Mouse (Mus musculus) MEL (cell line): ENCODE results near the gene Zbed3. TPM values are rescaled to one million over a fixed set of nuclear protein-coding genes. Genes with fewer than 3 reads are reported as not detected.

Experiments used
- DNase-seq: peaks from one replicate; pipeline ENCODE4 v3.0.0; 2011; ENCODE audit warnings: low read depth, low spot score
- H3K27ac ChIP-seq: 2 replicates; pipeline ENCODE4 v1.5.1; 2012; ENCODE audit warnings: low read depth, mild to moderate bottlenecking, control low read depth, low read length, moderate library complexity; ENCODE audit not compliant: control insufficient read depth
- H3K27me3 ChIP-seq, 2 experiments: fragments of 150-350 bp in 1 of 2; sonication (generic) in 1 of 2; 2 replicates each; pipeline ENCODE4 v1.6.1; 2012; ENCODE audit warnings: low read length in 2 of 2, mild to moderate bottlenecking in 2 of 2, improper control_type of control experiment in 1 of 2, moderate library complexity in 1 of 2; ENCODE audit not compliant: insufficient read depth in 2 of 2, control insufficient read depth in 1 of 2
- H3K36me3 ChIP-seq, 2 experiments: 2 replicates each; pipeline ENCODE4 v1.6.1; 2012 to 2014; ENCODE audit warnings: low read length in 2 of 2, improper control_type of control experiment in 1 of 2, inconsistent platforms in 1 of 2, mild to moderate bottlenecking in 1 of 2; ENCODE audit not compliant: insufficient read depth in 2 of 2, control insufficient read depth in 1 of 2
- H3K4me1 ChIP-seq, 2 experiments: fragments of 150-350 bp in 1 of 2; sonication (generic) in 1 of 2; 2 replicates each; pipeline ENCODE4 v1.6.1; 2012; ENCODE audit warnings: low read length in 2 of 2, improper control_type of control experiment in 1 of 2, mild to moderate bottlenecking in 1 of 2; ENCODE audit not compliant: insufficient read depth in 2 of 2, control insufficient read depth in 1 of 2
- H3K4me3 ChIP-seq, 2 experiments: fragments of 150-350 bp in 1 of 2; sonication (generic) in 1 of 2; 2 replicates each; pipeline ENCODE4 v1.5.1; 2012; ENCODE audit warnings: low read depth in 2 of 2, low read length in 2 of 2, mild to moderate bottlenecking in 2 of 2, moderate library complexity in 2 of 2, control low read depth in 1 of 2, improper control_type of control experiment in 1 of 2; ENCODE audit not compliant: control insufficient read depth in 1 of 2, insufficient read depth in 1 of 2
- H3K79me2 ChIP-seq: 2 replicates; pipeline ENCODE4 v1.6.1; 2012; ENCODE audit warnings: mild to moderate bottlenecking, low read length, moderate library complexity; ENCODE audit not compliant: control insufficient read depth, poor library complexity, insufficient read depth
- H3K9ac ChIP-seq: 2 replicates; pipeline ENCODE4 v1.6.1; 2012; ENCODE audit warnings: low read depth, mild to moderate bottlenecking, control low read depth, low read length, moderate library complexity; ENCODE audit not compliant: control insufficient read depth, poor library complexity, severe bottlenecking
- H3K9me3 ChIP-seq: fragments of 150-350 bp; sonication (generic); replicated peaks from 2 replicates; pipeline ENCODE4 v1.6.1; 2012; ENCODE audit warnings: mild to moderate bottlenecking, low read length, improper control_type of control experiment, moderate library complexity; ENCODE audit not compliant: insufficient read depth
- CHD1 ChIP-seq: IDR thresholded peaks from 2 replicates; pipeline ENCODE4 v1.6.1; 2012; ENCODE audit warnings: low read depth, mild to moderate bottlenecking, inconsistent platforms, low read length, improper control_type of control experiment
- CHD2 ChIP-seq: IDR thresholded peaks from 2 replicates; pipeline ENCODE4 v1.6.1; 2011; ENCODE audit warnings: low read length, improper control_type of control experiment
- CTCF ChIP-seq, 3 experiments: IDR thresholded peaks in 2 of 3; conservative IDR thresholded peaks in 1 of 3; 2 replicates each; pipeline ENCODE4 v1.5.1; 2011 to 2012; ENCODE audit warnings: low read length in 3 of 3, low read depth in 2 of 3, mild to moderate bottlenecking in 2 of 3, improper control_type of control experiment in 1 of 3, inconsistent platforms in 1 of 3, mixed read lengths in 1 of 3, moderate library complexity in 1 of 3; ENCODE audit not compliant: control insufficient read depth in 1 of 3, insufficient read depth in 1 of 3, poor library complexity in 1 of 3, severe bottlenecking in 1 of 3
- ELF1 ChIP-seq: IDR thresholded peaks from 2 replicates; pipeline ENCODE4 v1.6.1; 2014; ENCODE audit warnings: low read depth, mild to moderate bottlenecking, inconsistent platforms, low read length, improper control_type of control experiment, moderate library complexity
- ETS1 ChIP-seq: IDR thresholded peaks from 2 replicates; pipeline ENCODE4 v1.6.1; 2012; ENCODE audit warnings: low read depth, mild to moderate bottlenecking, inconsistent platforms, low read length, improper control_type of control experiment, moderate library complexity
- GATA1 ChIP-seq: IDR thresholded peaks from 2 replicates; pipeline ENCODE4 v1.6.1; 2011; ENCODE audit warnings: low read depth, low read length, improper control_type of control experiment
- HCFC1 ChIP-seq: IDR thresholded peaks from 2 replicates; pipeline ENCODE4 v1.6.1; 2012; ENCODE audit warnings: low read depth, mild to moderate bottlenecking, inconsistent platforms, low read length, improper control_type of control experiment, moderate library complexity
- JUND ChIP-seq: IDR thresholded peaks from 2 replicates; pipeline ENCODE4 v1.6.1; 2011; ENCODE audit warnings: low read depth, mild to moderate bottlenecking, improper control_type of control experiment, low read length
- MAFK ChIP-seq: IDR thresholded peaks from 2 replicates; pipeline ENCODE4 v1.6.1; 2011; ENCODE audit warnings: low read depth, mild to moderate bottlenecking, low read length, improper control_type of control experiment, borderline replicate concordance
- MAX ChIP-seq: IDR thresholded peaks from 2 replicates; pipeline ENCODE4 v1.6.1; 2011; ENCODE audit warnings: low read length, improper control_type of control experiment
- MAZ ChIP-seq: IDR thresholded peaks from 2 replicates; pipeline ENCODE4 v1.6.1; 2012; ENCODE audit warnings: low read depth, mild to moderate bottlenecking, inconsistent platforms, low read length, improper control_type of control experiment
- MEF2A ChIP-seq: IDR thresholded peaks from 2 replicates; pipeline ENCODE4 v1.6.1; 2014; ENCODE audit warnings: low read depth, mild to moderate bottlenecking, inconsistent platforms, low read length, improper control_type of control experiment; ENCODE audit not compliant: poor library complexity, insufficient replicate concordance, severe bottlenecking; ENCODE audit errors: extremely low read depth
- MXI1 ChIP-seq: IDR thresholded peaks from 2 replicates; pipeline ENCODE4 v1.6.1; 2011; ENCODE audit warnings: mild to moderate bottlenecking, low read depth, low read length, improper control_type of control experiment
- MYB ChIP-seq: IDR thresholded peaks from 2 replicates; pipeline ENCODE4 v1.6.1; 2011; ENCODE audit warnings: mild to moderate bottlenecking, low read depth, low read length, improper control_type of control experiment
- MYC ChIP-seq: IDR thresholded peaks from 2 replicates; pipeline ENCODE4 v1.6.1; 2011; ENCODE audit warnings: low read depth, mild to moderate bottlenecking, low read length, improper control_type of control experiment, moderate library complexity
- NELFE ChIP-seq: IDR thresholded peaks from 2 replicates; pipeline ENCODE4 v1.6.1; 2011; ENCODE audit warnings: low read depth, low read length, improper control_type of control experiment
- NRF1 ChIP-seq: IDR thresholded peaks from 2 replicates; pipeline ENCODE4 v1.6.1; 2014; ENCODE audit warnings: low read depth, mild to moderate bottlenecking, inconsistent platforms, low read length, improper control_type of control experiment, moderate library complexity; ENCODE audit not compliant: poor library complexity, insufficient read depth, severe bottlenecking
- POLR2AphosphoS5 ChIP-seq: IDR thresholded peaks from 2 replicates; pipeline ENCODE4 v1.6.1; 2012; ENCODE audit warnings: low read depth, borderline replicate concordance, mild to moderate bottlenecking, inconsistent platforms, low read length, moderate library complexity, mixed read lengths
- RAD21 ChIP-seq: IDR thresholded peaks from 2 replicates; pipeline ENCODE4 v1.6.1; 2011; ENCODE audit warnings: mild to moderate bottlenecking, low read depth, low read length, improper control_type of control experiment
- RCOR1 ChIP-seq: IDR thresholded peaks from 2 replicates; pipeline ENCODE4 v1.6.1; 2012; ENCODE audit warnings: low read depth, mild to moderate bottlenecking, inconsistent platforms, low read length, improper control_type of control experiment
- SIN3A ChIP-seq: IDR thresholded peaks from 2 replicates; pipeline ENCODE4 v1.6.1; 2012; ENCODE audit warnings: low read length, improper control_type of control experiment, inconsistent platforms
- SMC3 ChIP-seq: IDR thresholded peaks from 2 replicates; pipeline ENCODE4 v1.6.1; 2011; ENCODE audit warnings: low read depth, low read length, improper control_type of control experiment
- TAL1 ChIP-seq: IDR thresholded peaks from 2 replicates; pipeline ENCODE4 v1.6.1; 2012; ENCODE audit warnings: mild to moderate bottlenecking, inconsistent platforms, low read length, moderate library complexity, mixed read lengths
- UBTF ChIP-seq: IDR thresholded peaks from 2 replicates; pipeline ENCODE4 v1.6.1; 2012; ENCODE audit warnings: low read depth, mild to moderate bottlenecking, inconsistent platforms, low read length, improper control_type of control experiment, moderate library complexity, borderline replicate concordance; ENCODE audit not compliant: insufficient read depth
- USF2 ChIP-seq, 2 experiments: IDR thresholded peaks; 2 replicates each; pipeline ENCODE4 v1.6.1; 2011 to 2012; ENCODE audit warnings: improper control_type of control experiment in 2 of 2, low read length in 2 of 2, borderline replicate concordance in 1 of 2, inconsistent platforms in 1 of 2, low read depth in 1 of 2, mild to moderate bottlenecking in 1 of 2; ENCODE audit not compliant: insufficient read depth in 1 of 2
- ZC3H11A ChIP-seq: IDR thresholded peaks from 2 replicates; pipeline ENCODE4 v1.6.1; 2012; ENCODE audit warnings: low read depth, mild to moderate bottlenecking, inconsistent platforms, low read length, improper control_type of control experiment
- ZKSCAN1 ChIP-seq: IDR thresholded peaks from 2 replicates; pipeline ENCODE4 v1.6.1; 2012; ENCODE audit warnings: low read depth, mild to moderate bottlenecking, inconsistent platforms, low read length, improper control_type of control experiment, moderate library complexity
- ZNF384 ChIP-seq: IDR thresholded peaks from 2 replicates; pipeline ENCODE4 v1.6.1; 2012; ENCODE audit warnings: low read depth, mild to moderate bottlenecking, inconsistent platforms, low read length, improper control_type of control experiment
- polyA plus RNA-seq, 2 experiments: library from polyadenylated mRNA; stranded (reverse) in 1 of 2; unstranded in 1 of 2; fragments of >175 nt in 1 of 2; fragments of >200 nt in 1 of 2; gene quantifications; 2 replicates each; pipeline versions ENCODE4 v1.2.1 to v1.2.4; 2012; ENCODE audit warnings: low replicate concordance in 2 of 2, low read depth in 1 of 2; ENCODE audit not compliant: insufficient read length in 2 of 2, insufficient read depth in 1 of 2, missing spikeins in 1 of 2
- total RNA-seq: library from RNA; depleted of rRNA; stranded (reverse); fragments of 300-350 nt; gene quantifications from 2 replicates; pipeline ENCODE4 v1.2.3, GENCODE M21; 2012

Zbed3 gene
- total and polyA plus RNA-seq, 3 experiments = not detected

GRCm38 (mm10) chr13:95366356-95366755 is 42.9 kb downstream of the Zbed3 start:
- Histone ChIP-seq H3K27ac (no peak overlapping the region), H3K4me1 (no peaks in the 10 kb centered on the region), H3K79me2 (no peaks in the 10 kb centered on the region)
- no peak for TF ChIP-seq ZKSCAN1
- no peak for TF ChIP-seq CTCF (IDR thresholded peaks at IDR 0.05 in 2 of 3, conservative IDR thresholded peaks at IDR 0.05 in 1 of 3; ENCODE audit: control insufficient read depth in 1 of 3, insufficient read depth in 1 of 3, low read depth in 2 of 3, low read length in 3 of 3, poor library complexity in 1 of 3, severe bottlenecking in 1 of 3)
- TF ChIP-seq GATA1 = peak; percentile 25; the same call in 1 of the 2 replicates
- TF ChIP-seq, all 39 proteins: peak for 1
- Histone ChIP-seq H3K9ac (no peak overlapping the region), H3K27me3 (no peaks in the 10 kb centered on the region), H3K9me3 (no peaks in the 10 kb centered on the region), H3K36me3 (peaks cover 0 to 44% of the 10 kb centered on the region in 2 experiments; a peak in 2 of 4 replicates), H3K4me3 (no peak overlapping the region)
- DNase-seq = no peak

DNA sequence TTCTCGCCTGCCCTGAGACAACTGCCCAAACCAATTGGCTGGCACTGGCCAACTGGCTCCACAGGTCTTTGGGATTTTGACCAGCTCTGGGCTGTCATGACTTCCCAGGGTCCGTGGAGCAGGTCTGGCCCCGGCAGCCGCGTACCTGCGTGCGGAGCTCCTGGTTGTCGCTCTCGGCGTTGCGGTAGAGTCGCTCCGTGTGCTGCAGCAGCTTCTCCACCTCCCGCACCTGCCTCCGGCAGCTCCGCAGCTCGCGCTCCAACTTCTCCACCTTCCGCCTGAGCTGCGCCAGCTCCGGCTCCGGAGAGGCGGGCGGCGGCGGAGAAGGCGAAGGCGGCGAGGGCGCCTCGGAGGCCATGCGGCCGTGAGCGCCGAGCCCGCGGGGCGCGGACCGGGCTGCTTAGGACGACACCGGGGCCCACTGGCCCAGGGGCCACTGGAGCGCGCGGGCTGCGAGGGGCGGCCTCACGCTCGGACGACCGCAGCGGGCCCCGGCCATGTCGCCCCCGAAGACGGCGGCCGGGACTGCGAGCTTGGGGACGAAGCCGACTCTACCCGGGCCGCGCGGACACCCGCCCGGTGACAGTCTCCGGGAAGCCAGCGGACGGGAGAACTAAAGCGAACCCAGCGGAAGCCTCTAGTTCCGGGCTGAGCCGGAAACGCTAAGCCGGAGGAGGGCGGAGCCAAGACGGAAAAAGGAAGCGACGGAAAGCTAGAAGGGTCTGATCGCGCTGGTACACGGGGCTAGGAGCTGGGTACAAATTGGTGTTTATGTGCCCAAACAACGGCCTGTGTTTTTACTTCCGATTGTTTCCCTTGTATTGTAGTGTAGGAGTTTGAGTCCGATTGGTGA is 51.5 kb downstream of the Zbed3 start, which contains the start of gene Aggf1:
Aggf1 (minus strand) TSS at position 652 of the 853 bp plus-strand sequence.
- H3K27ac ChIP-seq = peak within 1 kb of the TSS; percentile 81
- H3K4me3 ChIP-seq = peak within 1 kb of the TSS; percentile 61 to 95
- DNase-seq = peak; percentile 94
- peak within 1 kb of the TSS; percentile 90 for H3K9ac ChIP-seq
- peaks cover 27% of the 10 kb centered on the region for H3K79me2 ChIP-seq
- H3K27me3 ChIP-seq = no peaks in the 10 kb centered on the region
- peaks cover 7 to 9% of the 10 kb centered on the region in 2 experiments for H3K4me1 ChIP-seq
- no peaks in the 10 kb centered on the region for H3K9me3 ChIP-seq
- peaks cover 6 to 14% of the 10 kb centered on the region in 2 experiments for H3K36me3 ChIP-seq
- TF ChIP-seq MYB = no peak
- TF ChIP-seq MAZ = no peak; the same call in 1 of the 2 replicates
- no peak for TF ChIP-seq RAD21
- peak; percentile 97 for TF ChIP-seq ELF1
- no peak for TF ChIP-seq NRF1
- no peak for TF ChIP-seq CHD2
- TF ChIP-seq RCOR1 = no peak
- TF ChIP-seq MEF2A = no peak
- no peak for TF ChIP-seq JUND
- TF ChIP-seq ZC3H11A = no peak
- TF ChIP-seq SMC3 = no peak
- TF ChIP-seq GATA1 = no peak
- TF ChIP-seq MXI1 = peak; percentile 86
- peak; percentile 70 for TF ChIP-seq NELFE
- peak; percentile 80; the same call in 1 of the 2 replicates for TF ChIP-seq POLR2AphosphoS5
- no peak for TF ChIP-seq ZKSCAN1
- peak; percentile 95; the same call in 1 of the 2 replicates for TF ChIP-seq UBTF
- no peak for TF ChIP-seq CTCF (IDR thresholded peaks at IDR 0.05 in 2 of 3, conservative IDR thresholded peaks at IDR 0.05 in 1 of 3; ENCODE audit: control insufficient read depth in 1 of 3, insufficient read depth in 1 of 3, low read depth in 2 of 3, low read length in 3 of 3, poor library complexity in 1 of 3, severe bottlenecking in 1 of 3)
- TF ChIP-seq MAX = peak; percentile 74; the same call in 1 of the 2 replicates
- TF ChIP-seq ZNF384 = no peak
- no peak for TF ChIP-seq MAFK
- TF ChIP-seq ETS1 = peak; percentile 48; the same call in 1 of the 2 replicates
- TF ChIP-seq MYC = peak; percentile 83; the same call in 1 of the 2 replicates
- TF ChIP-seq HCFC1 = peak; percentile 96
- TF ChIP-seq SIN3A = peak; percentile 96
- no peak for TF ChIP-seq TAL1
- TF ChIP-seq USF2 (IDR thresholded peaks at IDR 0.05; ENCODE audit: borderline replicate concordance in 1 of 2, insufficient read depth in 1 of 2, low read depth in 1 of 2, low read length in 2 of 2) = no peak
- TF ChIP-seq CHD1 = no peak
